ENCODE assay signal across 28 mouse cellular contexts in genomic region chr11:89086208-89086809, GRCm38 (mm10). TPM values are rescaled to one million over a fixed set of nuclear protein-coding genes. Genes with fewer than 3 reads are reported as not detected.
DNase-seq lines count a peak whose midpoint lies in the region; ATAC-seq and TF ChIP-seq lines count a peak whose summit lies in the region.
"Had no signal": no experiment of that assay in that cellular context is flagged by ENCODE, and none has a peak within 500 bp of the region (broad histone marks: within the 10 kb centered on the region; RNA-seq: fewer than 3 reads in every experiment).

No protein-coding gene starts in this region.

- H3K4me2 ChIP-seq in forebrain, postnatal 0 days (ENCODE audit: low read depth) = no peak overlapping the region
- no peak overlapping the region for H3K4me2 ChIP-seq in forebrain, embryonic 15.5 days (replicated peaks)
- H3K4me2 ChIP-seq: embryonic facial prominence, embryonic 12.5 days; embryonic facial prominence, embryonic 15.5 days; heart, embryonic 12.5 days; heart, embryonic 15.5 days; hindbrain, embryonic 13.5 days; intestine, embryonic 15.5 days had no signal

- no peaks in the 10 kb centered on the region for H3K9me3 ChIP-seq in forebrain, postnatal 0 days (ENCODE audit: low read length)
- no peaks in the 10 kb centered on the region for H3K9me3 ChIP-seq in forebrain, embryonic 15.5 days
- H3K9me3 ChIP-seq: embryonic facial prominence, embryonic 12.5 days; embryonic facial prominence, embryonic 15.5 days; heart, embryonic 12.5 days; heart, embryonic 15.5 days; hindbrain, embryonic 10.5 days; hindbrain, embryonic 13.5 days; intestine, embryonic 15.5 days had no signal

- no peaks in the 10 kb centered on the region for H3K36me3 ChIP-seq in forebrain, postnatal 0 days (ENCODE audit: insufficient read depth)
- no peaks in the 10 kb centered on the region for H3K36me3 ChIP-seq in forebrain, embryonic 15.5 days
- H3K36me3 ChIP-seq: embryonic facial prominence, embryonic 12.5 days; embryonic facial prominence, embryonic 15.5 days; heart, embryonic 12.5 days; heart, embryonic 15.5 days; hindbrain, embryonic 10.5 days; hindbrain, embryonic 13.5 days; intestine, embryonic 15.5 days had no signal

- H3K27ac ChIP-seq in forebrain, postnatal 0 days (ENCODE audit: low read depth, low read length) = no peak overlapping the region
- H3K27ac ChIP-seq in forebrain, embryonic 15.5 days (replicated peaks) = no peak overlapping the region
- H3K27ac ChIP-seq: embryonic facial prominence, embryonic 12.5 days; embryonic facial prominence, embryonic 15.5 days; heart, embryonic 15.5 days; hindbrain, embryonic 10.5 days; hindbrain, embryonic 13.5 days; intestine, embryonic 15.5 days had no signal

- TF ChIP-seq CTCF in forebrain, postnatal 0 days (IDR thresholded peaks at IDR 0.05; ENCODE audit: low read depth) = no peak

- peak; percentile 23; the same call in 1 of the 2 replicates for ATAC-seq in forebrain, postnatal 0 days
- ATAC-seq in forebrain, embryonic 15.5 days (replicated peaks) = no peak
- ATAC-seq: forebrain, embryonic 14.5 days; hindbrain, embryonic 16.5 days; intestine, embryonic 15.5 days had no signal

- peak; percentile 15 for DNase-seq in forebrain, postnatal 0 days
- peak; percentile 17 to 43 for DNase-seq in left cerebral cortex, postnatal 25 days (ENCODE audit: low spot score in 2 of 2)
- DNase-seq in left cerebral cortex, postnatal 4 days = no peak
- peak; percentile 24 for DNase-seq in brain, adult 2 months (ENCODE audit: low read depth, low spot score)
- DNase-seq in adrenal gland, postnatal 10 days = no peak
- DNase-seq: adrenal gland, adult 2 months; adrenal gland, postnatal 25 days; B cell, adult 2 months; cerebellum, adult 18-20 months; cerebellum, adult 9-10 months; cerebellum, postnatal 14 days; gastrocnemius, postnatal 25 days; heart, adult 18-20 months; heart, postnatal 10 days; heart, postnatal 36 days had no signal

- intact Hi-C loops in left cerebral cortex, postnatal 25 days (cut with DNase I) = no loop called here
- intact Hi-C loops in left cerebral cortex, postnatal 4 days (cut with DNase I) = no loop called here

- no peaks in the 10 kb centered on the region for H3K4me1 ChIP-seq in forebrain, postnatal 0 days (ENCODE audit: insufficient read depth)
- H3K4me1 ChIP-seq in forebrain, embryonic 15.5 days = no peaks in the 10 kb centered on the region
- H3K4me1 ChIP-seq: embryonic facial prominence, embryonic 12.5 days; embryonic facial prominence, embryonic 15.5 days; heart, embryonic 12.5 days; heart, embryonic 15.5 days; hindbrain, embryonic 13.5 days; intestine, embryonic 15.5 days had no signal

- H3K27me3 ChIP-seq in forebrain, postnatal 0 days (ENCODE audit: insufficient read depth, low read length) = no peaks in the 10 kb centered on the region
- H3K27me3 ChIP-seq in forebrain, embryonic 15.5 days = no peaks in the 10 kb centered on the region
- H3K27me3 ChIP-seq: embryonic facial prominence, embryonic 12.5 days; embryonic facial prominence, embryonic 15.5 days; heart, embryonic 12.5 days; heart, embryonic 15.5 days; hindbrain, embryonic 13.5 days; intestine, embryonic 15.5 days had no signal

- 74% methylated on average over 10 of the region's 10 CpGs for WGBS in forebrain, postnatal 0 days
- 79% methylated on average over 10 of the region's 10 CpGs for WGBS in forebrain, embryonic 15.5 days

- no peak overlapping the region for H3K4me3 ChIP-seq in forebrain, postnatal 0 days (ENCODE audit: low read depth, low read length)
- no peak overlapping the region for H3K4me3 ChIP-seq in forebrain, embryonic 15.5 days
- H3K4me3 ChIP-seq: embryonic facial prominence, embryonic 12.5 days; embryonic facial prominence, embryonic 15.5 days; heart, embryonic 12.5 days; heart, embryonic 15.5 days; hindbrain, embryonic 10.5 days; hindbrain, embryonic 13.5 days; intestine, embryonic 15.5 days had no signal

- H3K9ac ChIP-seq in forebrain, postnatal 0 days = no peak overlapping the region
- no peak overlapping the region for H3K9ac ChIP-seq in forebrain, embryonic 15.5 days (replicated peaks)
- H3K9ac ChIP-seq: embryonic facial prominence, embryonic 12.5 days; embryonic facial prominence, embryonic 15.5 days; heart, embryonic 12.5 days; heart, embryonic 15.5 days; hindbrain, embryonic 13.5 days; intestine, embryonic 15.5 days had no signal

RNA-seq across cellular contexts. Expression of gene Gm525, which starts 12.7 kb away (rescaled TPM):
- not detected in 2 replicates for total RNA-seq in forebrain, postnatal 0 days (2014; rRNA removed)
- 0.30 and 0.39 TPM in 2 replicates for polyA plus RNA-seq in forebrain, postnatal 0 days (2015; fragmentation: Nextera tagmentation; extraction: Ambion mirVana)
- polyA plus RNA-seq in forebrain, embryonic 15.5 days (2015; fragmentation: Nextera tagmentation; extraction: Ambion mirVana) = not detected in 2 replicates
- not detected for total RNA-seq in left cerebral cortex, postnatal 25 days (2021)
- not detected for total RNA-seq in left cerebral cortex, postnatal 4 days (2021)
- total RNA-seq in adrenal gland, postnatal 10 days (2021) = not detected
- total RNA-seq: adrenal gland, adult 2 months; adrenal gland, postnatal 25 days; gastrocnemius, adult 8-10 months; gastrocnemius, postnatal 25 days; heart, adult 18-20 months; heart, postnatal 10 days; heart, postnatal 36 days; MEL had no signal
- polyA plus RNA-seq: forebrain, embryonic 11.5 days; forebrain, embryonic 14.5 days; heart, embryonic 12.5 days; hindbrain, embryonic 10.5 days; hindbrain, embryonic 13.5 days; hindbrain, embryonic 16.5 days had no signal

RNA-seq across cellular contexts. Expression of gene Dgke, which starts 19.7 kb away (rescaled TPM):
- 30.5 and 37.8 TPM in 2 replicates for total RNA-seq in forebrain, postnatal 0 days (2014; rRNA removed)
- polyA plus RNA-seq in forebrain, postnatal 0 days (2015; fragmentation: Nextera tagmentation; extraction: Ambion mirVana) = 10.5 and 14.6 TPM in 2 replicates
- polyA plus RNA-seq in forebrain, embryonic 15.5 days (2015; fragmentation: Nextera tagmentation; extraction: Ambion mirVana) = 16.2 and 16.8 TPM in 2 replicates
- 10 to 100 TPM; 51.0 to 53.0 TPM for total RNA-seq in left cerebral cortex, postnatal 25 days (2021)
- 10 to 100 TPM; 31.6 to 33.7 TPM for total RNA-seq in left cerebral cortex, postnatal 4 days (2021)
- 10 to 100 TPM; 10.5 to 12.8 TPM for total RNA-seq in adrenal gland, postnatal 10 days (2021)

Comparison
In these comparisons a context has a peak if more than half of its experiments do, and no peak if none do; other contexts are left out.
1. DNase-seq: peak in forebrain, postnatal 0 days (single experiment), left cerebral cortex, postnatal 25 days (2 of 2) and brain, adult 2 months (single experiment); none in left cerebral cortex, postnatal 4 days (single experiment) and adrenal gland, postnatal 10 days (single experiment).